Mouse (Mus musculus): ENCODE measurements around the gene Fam71f2.

Gene Fam71f2

DNA sequence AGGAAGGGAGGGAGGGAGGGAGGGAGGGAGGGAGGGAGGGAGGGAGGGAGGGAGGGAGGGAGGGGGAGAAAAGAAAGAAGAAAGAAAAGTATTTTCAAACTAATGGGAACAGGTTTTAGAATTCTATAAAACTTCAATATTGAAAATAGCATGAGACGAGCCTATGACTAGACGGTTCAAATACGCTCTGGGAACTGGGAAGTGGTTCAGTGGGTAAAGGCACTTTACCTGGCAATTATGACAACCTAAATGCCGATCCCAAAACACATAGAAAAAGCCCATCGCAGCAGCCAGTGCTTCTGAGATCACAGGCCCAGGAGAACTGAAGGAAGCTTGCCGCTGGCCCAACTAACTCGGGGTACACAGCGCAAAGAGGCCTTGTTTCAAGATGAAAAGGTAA lies at the start of gene Fam71f2:
Gene Fam71f2 (plus strand): TSS at position 301 of the 400 bp plus-strand sequence.
- DNase-seq (ENCODE audit: extremely low read depth, insufficient read length, low spot score) = no peak

- DNase-seq (ENCODE audit: extremely low read depth, insufficient read length, low spot score) = no peak
Observed at GRCm38 (mm10) chr6:29230386-29230785, 49.0 kb upstream of the Fam71f2 start.

DNA sequence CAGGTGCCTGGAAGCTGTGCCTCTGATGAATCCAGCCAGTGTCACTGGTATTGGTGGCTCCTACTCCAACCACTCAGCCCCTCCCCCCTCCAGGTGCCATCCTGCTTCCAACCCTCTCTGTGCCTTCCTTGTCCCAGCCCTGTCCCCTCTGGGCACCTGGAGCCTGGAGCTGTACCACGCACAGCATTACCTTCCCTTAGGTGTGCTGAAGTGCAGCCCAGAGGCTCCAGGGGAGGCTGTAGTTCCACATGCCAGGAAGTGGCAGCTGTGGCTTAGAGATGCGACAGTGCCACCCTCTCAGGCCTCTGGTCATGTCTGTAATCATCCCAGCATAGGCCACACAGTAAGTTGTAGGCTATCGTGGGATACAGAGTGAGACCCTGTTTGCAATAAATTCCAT lies 47.6 kb upstream of the Fam71f2 start:
- DNase-seq (ENCODE audit: extremely low read depth, insufficient read length, low spot score) = no peak

- no peak for DNase-seq (ENCODE audit: extremely low read depth, insufficient read length, low spot score)
Observed at GRCm38 (mm10) chr6:29232321-29232720, 47.1 kb upstream of the Fam71f2 start.

DNA sequence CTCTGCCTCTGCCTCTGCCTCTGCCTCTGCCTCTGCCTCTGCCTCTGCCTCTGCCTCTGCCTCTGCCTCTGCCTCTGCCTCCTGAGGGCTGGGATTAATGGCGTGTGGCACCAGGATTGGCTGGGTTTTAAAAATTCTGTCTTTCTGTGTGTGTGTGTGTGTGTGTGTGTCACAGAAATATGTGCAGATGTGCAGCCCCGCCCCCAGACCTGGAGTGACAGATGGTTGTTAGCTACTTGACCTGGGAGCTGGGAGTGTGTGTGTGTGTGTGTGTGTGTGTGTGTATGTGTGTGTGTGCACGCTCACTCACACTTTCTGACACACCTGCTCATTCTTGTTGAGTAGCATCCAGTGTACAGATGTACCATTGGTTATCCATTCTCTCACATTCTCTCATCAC lies 45.7 kb upstream of the Fam71f2 start:
- DNase-seq (ENCODE audit: extremely low read depth, insufficient read length, low spot score) = no peak

GRCm38 (mm10) chr6:29234272-29234671 lies 45.1 kb upstream of the Fam71f2 start:
- no peak for DNase-seq (ENCODE audit: extremely low read depth, insufficient read length, low spot score)

DNA sequence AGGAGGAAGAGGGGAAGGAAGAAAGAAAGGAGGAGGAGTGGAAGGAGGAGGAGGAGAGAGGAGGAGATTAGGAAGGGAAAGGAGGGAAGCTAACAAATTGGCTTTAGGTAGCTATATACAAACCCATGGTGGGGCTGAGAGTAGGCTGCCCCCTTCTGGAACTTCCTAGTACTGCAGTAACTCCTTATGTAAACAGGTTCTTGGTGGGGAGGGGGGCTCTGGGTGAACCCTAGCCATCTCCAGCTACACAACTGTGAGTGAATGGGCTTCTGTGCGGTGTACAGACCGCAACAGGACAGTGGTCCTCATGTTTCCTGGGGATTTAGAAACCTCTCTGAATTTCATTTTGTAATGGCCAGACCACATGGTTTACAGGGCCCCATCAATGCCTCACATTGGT lies 38.6 kb upstream of the Fam71f2 start:
- DNase-seq (ENCODE audit: extremely low read depth, insufficient read length, low spot score) = no peak

DNA sequence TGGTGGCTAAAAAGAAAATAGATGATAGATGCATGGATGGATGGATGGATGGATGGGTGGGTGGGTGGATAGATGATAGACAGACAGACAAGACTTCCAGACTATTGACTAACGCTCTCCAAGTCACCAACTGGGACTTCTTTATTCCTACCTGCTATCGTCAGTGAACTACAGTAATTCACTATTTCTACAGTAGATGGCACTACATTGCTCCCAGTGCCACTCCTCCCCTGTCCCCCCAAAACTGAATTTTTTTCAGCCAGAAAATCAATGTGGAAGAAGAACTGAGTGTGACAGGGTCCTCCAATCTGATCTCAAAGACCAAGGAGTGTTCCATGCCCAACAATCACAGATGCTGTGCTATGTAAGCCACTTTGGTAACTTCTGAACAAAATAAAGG lies 37.7 kb upstream of the Fam71f2 start:
- no peak for DNase-seq (ENCODE audit: extremely low read depth, insufficient read length, low spot score)

GRCm38 (mm10) chr6:29242265-29242664 lies 37.1 kb upstream of the Fam71f2 start:
- no peak for DNase-seq (ENCODE audit: extremely low read depth, insufficient read length, low spot score)

DNA sequence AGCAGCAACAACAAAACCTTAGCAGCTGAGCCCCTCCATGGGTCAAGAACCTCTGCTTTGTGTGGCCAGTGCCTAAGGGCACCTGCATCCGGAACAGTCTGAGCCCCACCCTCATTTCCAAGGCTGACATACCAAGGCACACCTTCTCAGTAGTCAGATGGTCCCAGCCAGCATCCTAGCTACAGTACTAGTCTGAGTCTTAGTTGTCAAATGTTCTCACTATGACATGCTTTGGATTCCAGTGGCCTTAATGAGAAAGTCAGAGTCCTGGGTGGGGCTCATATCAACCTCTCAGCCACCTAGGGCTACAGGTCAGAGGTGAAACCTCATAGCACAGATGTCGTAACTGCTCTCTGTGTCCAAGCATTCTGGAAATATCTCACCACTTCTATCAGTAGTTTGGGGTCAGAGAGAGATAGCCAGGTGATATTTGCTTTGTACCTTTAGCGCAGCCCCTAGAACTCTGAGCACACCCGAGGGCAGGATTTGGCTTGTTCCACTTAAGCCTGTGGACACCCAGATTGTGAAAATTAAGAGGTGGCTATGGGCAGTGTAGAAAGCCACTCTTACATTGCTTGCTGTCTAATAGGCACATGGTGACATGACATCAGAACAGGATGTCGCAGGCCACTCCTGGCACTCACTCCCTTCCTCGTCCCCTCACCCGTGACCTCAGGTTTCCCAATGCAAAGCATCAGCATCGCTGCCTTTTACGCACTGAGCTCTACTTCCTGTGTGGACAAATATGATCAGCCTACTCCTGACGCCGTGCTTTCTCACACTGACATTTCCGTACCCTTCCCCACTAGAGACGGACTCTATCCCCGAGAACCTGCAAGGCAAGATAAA lies 33.9 kb upstream of the Fam71f2 start:
- DNase-seq (ENCODE audit: extremely low read depth, insufficient read length, low spot score) = no peak

DNA sequence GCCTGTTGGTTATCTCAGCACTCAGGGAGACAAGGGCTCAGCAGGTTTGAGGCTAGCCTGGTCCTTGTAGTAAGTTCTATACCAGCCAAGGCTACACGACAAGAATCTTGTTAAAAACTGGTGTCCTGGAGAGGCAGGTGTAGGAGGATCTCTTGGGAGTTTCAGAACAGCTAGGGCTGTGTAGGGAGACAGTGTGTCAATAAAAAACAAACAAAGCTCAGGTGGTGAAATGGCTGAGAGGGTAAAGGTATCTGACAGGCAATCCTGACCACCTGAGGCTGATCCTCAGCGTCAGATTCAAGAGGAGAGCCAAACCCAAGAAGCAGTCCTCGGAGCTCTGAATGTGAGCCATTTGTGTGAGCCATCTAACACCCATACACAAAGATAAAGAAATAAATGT lies 33.2 kb upstream of the Fam71f2 start:
- no peak for DNase-seq (ENCODE audit: extremely low read depth, insufficient read length, low spot score)

GRCm38 (mm10) chr6:29246585-29246984 lies 32.8 kb upstream of the Fam71f2 start:
- no peak for DNase-seq (ENCODE audit: extremely low read depth, insufficient read length, low spot score)

DNA sequence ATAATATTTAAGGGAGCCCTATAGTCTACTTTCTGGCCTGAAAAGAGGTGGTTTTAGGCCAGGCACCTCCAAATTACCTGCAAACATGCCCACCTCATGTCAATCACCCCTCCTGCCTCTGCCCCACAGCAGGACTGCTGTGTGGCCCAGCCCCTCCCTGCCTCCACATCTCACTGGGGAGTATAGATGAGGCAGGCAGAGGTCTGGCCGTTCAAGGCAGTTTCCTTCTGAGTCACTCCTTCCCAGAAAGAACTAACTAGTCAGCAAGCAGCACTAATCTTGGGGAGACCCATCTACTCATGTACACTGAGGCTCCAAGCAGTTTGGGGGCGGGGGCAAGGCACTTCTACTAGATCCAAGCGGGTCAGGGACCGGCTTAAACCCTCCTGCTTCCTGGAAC lies 32.3 kb upstream of the Fam71f2 start:
- DNase-seq (ENCODE audit: extremely low read depth, insufficient read length, low spot score) = no peak

GRCm38 (mm10) chr6:29259418-29259817 lies 20.0 kb upstream of the Fam71f2 start:
- no peak for DNase-seq (ENCODE audit: extremely low read depth, insufficient read length, low spot score)

DNA sequence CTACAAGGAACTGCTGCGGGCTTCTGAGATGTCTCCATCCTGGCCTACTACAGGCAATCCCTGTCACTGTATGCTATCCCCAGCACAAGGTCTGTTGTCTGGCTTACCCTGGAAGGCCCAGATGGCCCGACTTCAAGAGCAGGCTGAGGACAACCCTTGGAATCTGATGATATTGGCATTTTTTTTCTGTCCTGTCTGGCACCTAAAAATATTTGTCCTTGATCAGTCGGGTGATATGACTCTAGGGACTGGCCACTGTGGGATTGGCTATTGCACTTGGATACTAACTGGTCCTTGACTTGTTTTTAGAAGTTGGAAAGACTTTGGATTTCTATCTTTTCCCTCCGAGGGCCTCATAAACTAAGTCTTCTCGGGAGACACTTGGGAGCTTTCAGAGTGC lies 17.6 kb upstream of the Fam71f2 start:
- no peak for DNase-seq (ENCODE audit: extremely low read depth, insufficient read length, low spot score)

DNA sequence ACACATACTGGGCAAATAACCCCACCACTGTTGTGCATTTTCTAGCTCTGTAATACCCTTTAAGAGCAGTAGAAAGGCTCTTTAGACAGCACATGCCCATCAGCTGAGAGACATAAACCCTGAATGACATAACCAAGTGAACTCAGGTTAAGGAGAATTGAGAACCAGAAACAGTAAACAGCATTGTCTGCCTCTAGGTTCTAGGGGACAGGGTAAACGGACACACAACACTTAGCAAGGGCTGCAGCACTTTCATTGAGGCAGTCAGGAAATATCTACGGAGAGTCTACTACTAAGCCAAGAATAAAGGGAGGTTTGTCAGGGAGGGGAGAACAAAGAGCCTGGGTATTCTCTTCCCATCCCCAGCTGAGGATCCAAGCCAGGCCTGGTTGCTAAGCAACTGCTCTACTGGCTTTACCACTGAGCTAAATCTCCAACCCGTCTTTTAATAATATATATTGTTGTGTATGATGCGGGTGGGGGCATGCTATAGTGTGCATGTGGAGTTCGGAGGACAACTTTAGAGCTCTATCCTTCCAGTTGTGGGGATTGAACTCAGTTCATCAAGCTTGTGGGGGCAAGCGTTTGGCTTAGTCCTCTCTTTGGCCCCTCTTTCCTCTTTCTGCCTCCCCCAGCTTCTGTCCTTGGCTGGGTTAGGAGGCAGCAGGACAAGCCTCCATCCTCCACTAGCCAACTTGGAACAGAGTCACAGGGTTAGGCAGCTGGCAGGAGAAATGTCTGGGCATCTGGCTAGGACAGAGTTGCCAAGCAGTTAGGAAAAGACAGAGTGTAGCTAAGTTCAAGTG lies 15.5 kb upstream of the Fam71f2 start:
- DNase-seq (ENCODE audit: extremely low read depth, insufficient read length, low spot score) = no peak

DNA sequence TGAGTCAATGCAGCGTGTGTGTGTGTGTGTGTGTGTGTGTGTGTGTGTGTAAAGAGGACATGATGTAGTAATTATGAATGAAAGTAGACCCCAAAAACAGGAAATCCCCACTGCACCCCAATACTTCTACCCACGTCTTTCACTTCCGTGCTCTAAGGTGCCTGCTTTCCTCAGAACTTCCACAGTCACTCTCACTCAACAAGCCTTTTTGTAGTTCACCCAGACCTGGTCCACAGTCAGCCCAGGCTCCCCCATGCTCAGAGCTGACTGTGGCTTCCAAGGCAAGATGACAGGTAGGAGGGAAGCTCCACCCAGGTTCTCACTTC lies 15.0 kb upstream of the Fam71f2 start:
- DNase-seq (ENCODE audit: extremely low read depth, insufficient read length, low spot score) = no peak

GRCm38 (mm10) chr6:29266936-29267335 lies 12.5 kb upstream of the Fam71f2 start:
- DNase-seq (ENCODE audit: extremely low read depth, insufficient read length, low spot score) = no peak

DNA sequence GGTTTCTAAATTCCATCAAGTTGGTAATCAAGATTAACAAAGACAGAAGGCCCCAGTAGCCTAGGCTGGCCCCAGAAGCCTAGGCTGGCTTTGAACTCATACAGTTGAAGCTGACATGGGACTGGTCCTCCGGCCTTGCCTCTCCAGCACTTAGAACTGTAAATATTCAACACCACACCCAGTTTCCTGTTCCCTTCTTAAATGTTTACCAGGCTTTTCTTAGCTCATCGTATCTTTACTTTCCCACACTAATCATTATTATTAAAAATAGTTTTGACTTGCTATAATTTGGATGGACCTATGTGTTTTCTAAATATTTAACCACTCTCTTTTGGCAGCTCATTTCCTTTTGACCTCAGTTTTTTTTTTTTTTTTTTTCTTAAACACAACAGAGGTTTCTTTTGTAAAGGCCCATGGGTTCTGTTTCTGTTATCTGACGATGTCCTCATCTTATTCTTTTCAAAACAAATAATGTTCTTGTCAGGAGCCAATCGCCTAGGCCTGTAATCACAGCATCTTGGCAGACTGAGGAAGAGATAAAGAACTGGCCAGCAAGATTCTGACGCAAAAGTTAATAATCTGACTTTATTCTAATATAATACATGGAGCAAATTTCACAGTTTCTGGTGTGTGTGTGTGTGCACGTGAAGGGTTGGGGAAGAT lies 10.3 kb upstream of the Fam71f2 start:
- no peak for DNase-seq (ENCODE audit: extremely low read depth, insufficient read length, low spot score)

DNA sequence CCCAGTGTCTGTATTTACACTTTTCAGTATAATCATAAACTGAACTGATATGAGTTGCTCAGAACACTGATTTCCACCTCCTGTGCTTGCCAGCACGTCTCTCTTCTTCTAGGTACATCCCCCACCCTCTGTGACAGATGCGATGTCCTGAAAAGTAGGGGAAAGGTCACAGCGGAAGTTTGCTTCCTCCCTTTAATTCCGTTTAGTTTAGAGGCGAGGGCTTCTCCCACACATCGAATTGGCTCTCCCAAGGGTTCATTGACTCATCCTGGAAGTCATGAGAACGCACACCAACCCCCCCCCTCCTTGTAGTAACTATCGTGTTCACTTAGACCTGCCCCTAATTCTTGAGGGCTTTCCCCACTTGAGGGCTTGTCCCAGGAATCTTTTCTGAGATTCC lies 8.4 kb upstream of the Fam71f2 start:
- DNase-seq (ENCODE audit: extremely low read depth, insufficient read length, low spot score) = no peak

- DNase-seq (ENCODE audit: extremely low read depth, insufficient read length, low spot score) = peak; percentile 98
Observed at GRCm38 (mm10) chr6:29272312-29273072, 6.9 kb upstream of the Fam71f2 start, which contains the start of gene Hilpda. Hilpda (plus strand) TSS chr6:29272488.
